Mouse (Mus musculus) neutrophil, adult 83 days (primary cell): ENCODE measurements around the gene Tas2r129. TPM values are rescaled to one million over a fixed set of nuclear protein-coding genes. Genes with fewer than 3 reads are reported as not detected.

Experiments
- total RNA-seq, 2 experiments: library from RNA; stranded (reverse); gene quantifications; one replicate each; pipeline ENCODE4 v1.2.4; 2023

Gene Tas2r129
- total RNA-seq, result not detected

DNA sequence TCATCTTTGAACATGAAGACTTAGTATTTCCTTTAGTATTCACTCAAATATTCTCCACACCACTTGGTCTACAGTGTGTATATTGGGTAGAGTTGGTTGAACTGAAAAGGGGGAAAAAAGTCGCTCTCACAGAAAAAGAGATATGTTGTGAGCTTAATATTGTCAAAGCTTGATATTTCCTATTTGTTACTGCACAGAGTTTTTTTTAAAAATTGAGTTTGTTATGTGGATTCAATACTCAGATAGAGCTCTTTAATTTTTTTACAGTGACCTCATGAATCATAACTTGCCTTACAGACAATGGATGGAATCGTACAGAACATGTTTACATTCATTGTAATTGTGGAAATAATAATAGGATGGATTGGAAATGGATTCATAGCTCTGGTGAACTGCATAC, at the start of gene Tas2r129:
Tas2r129 (plus strand) TSS at position 301 of the 400 bp plus-strand sequence.

DNA sequence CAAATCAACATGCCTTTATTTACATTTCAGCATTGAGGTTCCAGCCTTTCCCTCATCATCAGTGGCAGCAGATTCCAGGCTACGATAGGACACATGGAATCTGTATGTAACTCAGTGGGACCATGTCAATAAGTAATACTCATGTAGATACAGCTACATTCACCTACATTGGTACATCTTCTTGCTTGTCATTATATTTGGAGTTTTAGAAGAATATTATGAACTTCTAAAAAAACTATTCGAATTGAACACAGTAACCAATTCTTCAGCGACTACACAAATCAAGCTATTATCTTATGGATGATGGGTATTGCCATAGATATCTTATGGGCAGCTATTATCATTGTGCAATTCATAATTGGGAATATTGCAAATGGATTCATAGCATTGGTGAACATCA, 41.6 kb upstream of the Tas2r129 start, which contains the start of gene Tas2r125:
Tas2r125 (plus strand) TSS at position 301 of the 400 bp plus-strand sequence.

DNA sequence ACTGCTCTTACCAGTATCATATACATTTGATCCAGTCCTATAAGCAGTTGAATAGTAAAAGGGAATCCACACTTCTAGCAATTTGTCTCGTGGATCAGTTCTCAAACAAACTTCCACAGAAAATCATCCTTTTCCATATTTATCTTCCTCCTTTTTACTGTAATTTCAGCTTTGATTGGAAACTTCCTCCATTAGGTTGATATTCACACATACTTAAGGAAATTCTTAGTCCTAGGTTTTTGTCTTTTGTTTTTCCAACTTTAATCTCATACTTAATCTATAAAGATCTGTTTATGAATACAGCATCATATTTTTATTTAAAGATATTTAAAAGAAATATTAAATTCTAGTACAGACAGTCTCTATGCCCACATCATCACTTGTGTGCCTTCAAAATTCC, 6.9 kb downstream of the Tas2r129 start, which contains the start of gene Tas2r131:
Tas2r131 (minus strand) TSS at position 101 of the 400 bp plus-strand sequence.

DNA sequence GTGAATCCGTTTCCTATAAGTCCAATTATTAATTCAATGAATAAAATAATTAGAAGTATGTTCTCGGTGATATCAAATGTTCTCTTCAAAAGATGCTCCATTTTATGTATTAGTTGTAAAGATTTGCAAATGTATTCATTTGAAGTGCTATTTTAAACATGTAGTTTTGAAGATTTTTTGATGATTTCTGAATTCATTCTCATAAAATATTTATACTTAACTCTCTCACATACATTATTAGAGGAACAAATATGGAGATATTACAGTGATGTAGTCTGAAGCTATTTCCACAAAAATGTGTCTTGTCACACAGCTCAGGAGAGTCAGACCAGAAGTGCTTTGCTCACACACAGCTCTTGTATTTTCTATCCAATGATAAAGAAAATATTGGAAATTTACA, 30.0 kb downstream of the Tas2r129 start, which contains the start of gene Tas2r109:
Tas2r109 (minus strand) TSS at position 101 of the 400 bp plus-strand sequence.

Other genes with a start within 250 kb of the Tas2r129 start
- not detected for gene Tas2r122, start 239.2 kb upstream of the Tas2r129 start, total RNA-seq
- gene Tas2r115, start 213.1 kb upstream of the Tas2r129 start, total RNA-seq, result not detected
- gene Tas2r124, start 196.4 kb upstream of the Tas2r129 start, total RNA-seq, result not detected
- gene Tas2r102, start 189.0 kb upstream of the Tas2r129 start, total RNA-seq, result not detected
- not detected for gene Tas2r136, start 172.9 kb upstream of the Tas2r129 start, total RNA-seq
- not detected for gene Tas2r117, start 148.3 kb upstream of the Tas2r129 start, total RNA-seq
- gene Tas2r123, start 104.0 kb upstream of the Tas2r129 start, total RNA-seq, result not detected
- not detected for gene Tas2r116, start 95.7 kb upstream of the Tas2r129 start, total RNA-seq
- gene Tas2r110, start 83.1 kb upstream of the Tas2r129 start, total RNA-seq, result not detected
- not detected for gene Tas2r113, start 58.1 kb upstream of the Tas2r129 start, total RNA-seq
- not detected for gene Tas2r125, start 41.5 kb upstream of the Tas2r129 start, total RNA-seq
- gene Tas2r131, start 6.8 kb downstream of the Tas2r129 start, total RNA-seq, result not detected
- gene Tas2r109, start 29.9 kb downstream of the Tas2r129 start, total RNA-seq, result not detected
- not detected for gene Tas2r103, start 86.0 kb downstream of the Tas2r129 start, total RNA-seq
- gene Tas2r140, start 104.7 kb downstream of the Tas2r129 start, total RNA-seq, result not detected
- gene Smim10l1, start 153.8 kb downstream of the Tas2r129 start, total RNA-seq, result 1 to 10 TPM; 7.3 to 8.7 TPM